Mouse (Mus musculus): ENCODE data around the gene Gigyf2. TPM values are rescaled to one million over a fixed set of nuclear protein-coding genes. Genes with fewer than 3 reads are reported as not detected.

Gigyf2 gene
- polyA plus RNA-seq, 1 experiment = 14.4 TPM

- Histone ChIP-seq H3K4me3 (ENCODE audit: insufficient read depth, poor library complexity, severe bottlenecking) (no peak overlapping the region), H3K79me3 (ENCODE audit: low read depth) (no peaks in the 10 kb centered on the region), H3K79me2 (ENCODE audit: control insufficient read depth, insufficient read depth) (no peaks in the 10 kb centered on the region), H3K36me3 (ENCODE audit: control insufficient read depth, insufficient read depth) (no peaks in the 10 kb centered on the region), H3ac (ENCODE audit: control insufficient read depth, insufficient read length, low read depth) (no peak overlapping the region), H3K27me3 (ENCODE audit: control insufficient read depth, insufficient read depth, insufficient read length) (no peaks in the 10 kb centered on the region)
- TF ChIP-seq MYOD1 (IDR thresholded peaks at IDR 0.05; ENCODE audit: control insufficient read depth, insufficient read length, low read depth) (no peak), CTCF (IDR thresholded peaks at IDR 0.05; ENCODE audit: control insufficient read depth, insufficient read depth, insufficient read length) (no peak), MAX (IDR thresholded peaks at IDR 0.05) (no peak), FOSL1 (IDR thresholded peaks at IDR 0.05; ENCODE audit: insufficient read depth, low read length, poor library complexity, severe bottlenecking) (no peak), MYOG (IDR thresholded peaks at IDR 0.05; ENCODE audit: control insufficient read depth, extremely low read depth, insufficient read length) (no peak), USF1 (IDR thresholded peaks at IDR 0.05; ENCODE audit: low read depth) (no peak), CEBPB (IDR thresholded peaks at IDR 0.05; ENCODE audit: low read depth) (no peak)
Observed at GRCm38 (mm10) chr1:87493542-87493941, 166.7 kb downstream of the Gigyf2 start.

Other genes with a start within 250 kb of the Gigyf2 start
- not detected for gene Alppl2, start 237.1 kb upstream of the Gigyf2 start, polyA plus RNA-seq (2012; fragmentation: generic; extraction: Trizol)
- not detected for gene Alpi, start 225.4 kb upstream of the Gigyf2 start, polyA plus RNA-seq (2012; fragmentation: generic; extraction: Trizol)
- not detected for gene Akp3, start 202.0 kb upstream of the Gigyf2 start, polyA plus RNA-seq (2012; fragmentation: generic; extraction: Trizol)
- 0.07 TPM for gene Ecel1, start 170.5 kb upstream of the Gigyf2 start, polyA plus RNA-seq (2012; fragmentation: generic; extraction: Trizol)
- gene Prss56, start 143.7 kb upstream of the Gigyf2 start, polyA plus RNA-seq (2012; fragmentation: generic; extraction: Trizol) = 0.07 TPM
- 7.4 TPM for gene Chrnd, start 136.4 kb upstream of the Gigyf2 start, polyA plus RNA-seq (2012; fragmentation: generic; extraction: Trizol)
- gene Chrng, start 122.3 kb upstream of the Gigyf2 start, polyA plus RNA-seq (2012; fragmentation: generic; extraction: Trizol) = 3.5 TPM
- 159 TPM for gene Eif4e2, start 113.1 kb upstream of the Gigyf2 start, polyA plus RNA-seq (2012; fragmentation: generic; extraction: Trizol)
- gene Efhd1, start 62.6 kb upstream of the Gigyf2 start, polyA plus RNA-seq (2012; fragmentation: generic; extraction: Trizol) = 0.25 TPM
- gene Kcnj13, start 67.7 kb downstream of the Gigyf2 start, polyA plus RNA-seq (2012; fragmentation: generic; extraction: Trizol) = 0.13 TPM
- not detected for gene Snorc, start 143.3 kb downstream of the Gigyf2 start, polyA plus RNA-seq (2012; fragmentation: generic; extraction: Trizol)
- gene Neu2, start 182.9 kb downstream of the Gigyf2 start, polyA plus RNA-seq (2012; fragmentation: generic; extraction: Trizol) = not detected
- 15.6 TPM for gene Ngef, start 246.9 kb downstream of the Gigyf2 start, polyA plus RNA-seq (2012; fragmentation: generic; extraction: Trizol)